Mouse (Mus musculus) ES-Bruce4 (cell line): ENCODE measurements around the gene Mtfr1l. TPM values are rescaled to one million over a fixed set of nuclear protein-coding genes. Genes with fewer than 3 reads are reported as not detected.

Source experiments
- H3K27ac ChIP-seq: 2 replicates; pipeline ENCODE4 v1.5.1; 2012; ENCODE audit warnings: low read length, inconsistent platforms; ENCODE audit not compliant: insufficient read depth
- H3K27me3 ChIP-seq: 2 replicates; pipeline ENCODE4 v1.6.1; 2012; ENCODE audit warnings: mild to moderate bottlenecking, low read length, inconsistent platforms; ENCODE audit not compliant: control insufficient read depth, poor library complexity, insufficient read depth, severe bottlenecking
- H3K36me3 ChIP-seq: 2 replicates; pipeline ENCODE4 v1.6.1; 2012; ENCODE audit warnings: inconsistent platforms, mild to moderate bottlenecking, low read length, moderate library complexity; ENCODE audit not compliant: control insufficient read depth, poor library complexity, insufficient read depth, severe bottlenecking
- H3K4me1 ChIP-seq: one replicate; pipeline ENCODE4 v1.8.1; 2011; ENCODE audit warnings: low read length; ENCODE audit not compliant: control insufficient read depth, insufficient read depth
- H3K4me3 ChIP-seq: 2 replicates; pipeline ENCODE4 v1.5.1; 2011; ENCODE audit warnings: low read depth, mild to moderate bottlenecking, low read length
- H3K9ac ChIP-seq: 2 replicates; pipeline ENCODE4 v1.6.1; 2012; ENCODE audit warnings: low read depth, mild to moderate bottlenecking, inconsistent platforms; ENCODE audit not compliant: poor library complexity, severe bottlenecking
- H3K9me3 ChIP-seq: replicated peaks from 2 replicates; pipeline ENCODE4 v1.6.1; 2012; ENCODE audit warnings: mild to moderate bottlenecking, low read length, inconsistent platforms; ENCODE audit not compliant: control insufficient read depth, poor library complexity, insufficient read depth, severe bottlenecking
- CTCF ChIP-seq: IDR thresholded peaks from one replicate; pipeline ENCODE4 v1.8.1; 2011; ENCODE audit warnings: low read depth, low read length
- EP300 ChIP-seq: IDR thresholded peaks from 2 replicates; pipeline ENCODE4 v1.6.1; 2011; ENCODE audit warnings: low read depth, low read length; ENCODE audit not compliant: insufficient read depth
- POLR2A ChIP-seq: IDR thresholded peaks from one replicate; pipeline ENCODE4 v1.8.1; 2011; ENCODE audit warnings: low read length; ENCODE audit not compliant: insufficient read depth
- polyA plus RNA-seq: library from polyadenylated mRNA; stranded (reverse); fragments of >200 nt; gene quantifications from 2 replicates; pipeline ENCODE4 v1.2.4, GENCODE M21; 2011; ENCODE audit warnings: low read depth; ENCODE audit not compliant: missing spikeins, insufficient read depth, insufficient read length

Gene Mtfr1l
- polyA plus RNA-seq, 1 experiment = 51.9 TPM

DNA sequence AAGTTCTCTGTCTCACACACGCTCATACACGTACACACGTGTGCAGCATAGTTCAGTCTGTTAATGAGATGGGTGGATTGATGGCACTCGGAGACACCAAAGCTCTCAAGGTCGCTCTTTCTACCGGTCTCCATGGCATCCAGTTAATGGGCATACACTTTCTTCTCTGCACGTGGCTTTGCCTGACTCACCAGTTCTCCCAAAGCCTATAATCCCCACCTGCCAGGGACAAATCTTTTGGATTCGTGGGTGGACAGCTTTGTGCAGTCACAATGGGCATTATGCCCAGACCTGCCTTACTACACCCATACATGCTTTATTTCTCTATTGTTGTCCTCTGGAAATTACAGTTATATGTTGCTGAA, 582 bp upstream of the Mtfr1l start:
- Histone ChIP-seq H3K36me3 (peaks cover 9% of the 10 kb centered on the region), H3K4me3 (peak overlapping the region; percentile 78), H3K27me3 (no peaks in the 10 kb centered on the region), H3K4me1 (no peaks in the 10 kb centered on the region), H3K9me3 (no peaks in the 10 kb centered on the region), H3K9ac (peak overlapping the region; percentile 34), H3K27ac (peak overlapping the region; percentile 81)
- TF ChIP-seq EP300 = no peak
- no peak for TF ChIP-seq POLR2A
- TF ChIP-seq CTCF = no peak

DNA sequence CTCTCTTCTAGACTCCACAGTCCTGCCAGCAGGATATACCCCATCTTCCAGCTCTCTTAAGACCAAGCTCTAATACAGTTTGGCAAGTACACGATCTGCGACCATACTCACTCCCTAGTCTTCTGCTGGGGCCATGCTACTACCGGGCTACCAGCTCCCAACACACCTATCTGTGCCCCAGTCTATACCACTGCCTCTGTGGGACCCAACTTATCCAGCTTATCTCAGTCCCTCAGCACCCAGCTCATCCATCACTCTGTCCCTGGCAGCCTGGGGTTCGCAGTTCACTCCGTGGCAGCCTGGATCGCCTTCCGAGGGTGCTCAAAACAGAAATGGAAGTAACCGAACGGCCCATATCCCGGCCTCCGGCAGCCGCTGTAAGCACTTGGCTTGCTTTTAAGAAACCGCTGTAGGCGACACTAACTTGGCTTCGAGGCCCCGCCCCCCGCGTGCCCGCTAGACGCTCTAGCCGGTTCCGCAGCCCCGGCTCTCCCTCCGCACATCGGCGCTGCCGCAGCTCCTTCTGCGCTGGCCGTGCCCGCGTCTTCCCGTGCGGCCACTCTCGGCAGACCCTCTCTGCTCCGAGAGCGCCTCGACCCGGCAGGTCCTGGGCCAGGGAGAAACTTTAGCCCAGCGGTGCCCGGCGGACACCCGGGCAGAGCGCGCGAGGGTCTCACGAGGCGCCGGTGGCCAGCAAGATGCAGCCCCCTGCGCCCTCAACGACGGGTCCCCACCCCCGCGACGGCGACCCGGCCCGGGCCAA, 882 bp downstream of the Mtfr1l start:
- H3K4me3 ChIP-seq = peak overlapping the region; percentile 70
- no peaks in the 10 kb centered on the region for H3K9me3 ChIP-seq

DNA sequence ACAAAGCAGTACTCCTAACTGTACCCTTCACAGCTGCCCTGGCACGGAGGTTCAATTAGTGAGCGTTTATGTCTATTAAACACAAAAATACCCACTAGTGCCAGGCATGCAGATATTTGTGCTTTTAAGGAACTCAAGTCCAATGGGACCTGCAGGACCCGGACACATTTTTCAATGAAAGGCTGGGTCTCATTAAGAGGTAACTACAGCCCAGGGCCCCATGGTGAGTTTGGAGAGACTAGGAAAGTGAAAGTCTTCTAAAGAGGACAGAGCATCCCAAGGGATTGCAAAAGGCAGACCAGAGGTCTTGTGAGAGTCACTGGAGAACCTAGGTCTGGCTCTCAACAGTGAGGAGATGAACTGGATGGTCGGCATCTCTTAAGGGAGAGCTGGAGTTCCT, 1.8 kb downstream of the Mtfr1l start:
- no peaks in the 10 kb centered on the region for H3K4me1 ChIP-seq
- no peaks in the 10 kb centered on the region for H3K9me3 ChIP-seq
- H3K27me3 ChIP-seq = no peaks in the 10 kb centered on the region
- no peak overlapping the region for H3K4me3 ChIP-seq
- no peak overlapping the region for H3K27ac ChIP-seq
- peaks cover 23% of the 10 kb centered on the region for H3K36me3 ChIP-seq
- no peak for TF ChIP-seq POLR2A
- no peak for TF ChIP-seq EP300
- TF ChIP-seq CTCF = no peak
- H3K9ac ChIP-seq = no peak overlapping the region

More for the DNA sequence above, 882 bp downstream of the Mtfr1l start:
- Histone ChIP-seq H3K36me3 (peaks cover 14% of the 10 kb centered on the region), H3K27ac (no peak overlapping the region), H3K9ac (peak overlapping the region; percentile 80), H3K4me1 (no peaks in the 10 kb centered on the region), H3K27me3 (no peaks in the 10 kb centered on the region)
- TF ChIP-seq CTCF (no peak), EP300 (no peak), POLR2A (no peak)

DNA sequence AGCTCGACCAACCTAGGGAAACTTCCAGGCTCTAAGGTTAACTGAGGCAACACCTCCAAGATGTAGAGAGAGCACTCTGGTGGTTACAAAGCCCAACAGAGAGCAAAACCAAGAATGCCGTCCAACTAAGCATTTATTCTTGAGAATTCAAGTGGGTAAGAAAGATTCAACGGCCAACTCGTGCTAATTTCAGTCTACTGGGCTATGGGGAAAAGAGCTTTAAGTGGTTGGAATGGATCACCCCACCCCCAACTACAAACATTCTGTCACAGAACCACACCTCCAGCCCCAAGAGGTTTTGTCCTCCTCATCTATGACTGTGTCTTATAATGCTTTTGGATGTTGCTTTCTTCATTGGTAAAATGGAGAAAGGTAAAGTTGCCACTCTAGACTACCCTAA, 2.3 kb downstream of the Mtfr1l start:
- no peaks in the 10 kb centered on the region for H3K27me3 ChIP-seq
- H3K4me1 ChIP-seq = no peaks in the 10 kb centered on the region
- peaks cover 27% of the 10 kb centered on the region for H3K36me3 ChIP-seq
- no peak overlapping the region for H3K27ac ChIP-seq
- no peak overlapping the region for H3K4me3 ChIP-seq
- H3K9ac ChIP-seq = no peak overlapping the region
- no peak for TF ChIP-seq EP300
- no peak for TF ChIP-seq POLR2A
- TF ChIP-seq CTCF = no peak
- H3K9me3 ChIP-seq = no peaks in the 10 kb centered on the region

DNA sequence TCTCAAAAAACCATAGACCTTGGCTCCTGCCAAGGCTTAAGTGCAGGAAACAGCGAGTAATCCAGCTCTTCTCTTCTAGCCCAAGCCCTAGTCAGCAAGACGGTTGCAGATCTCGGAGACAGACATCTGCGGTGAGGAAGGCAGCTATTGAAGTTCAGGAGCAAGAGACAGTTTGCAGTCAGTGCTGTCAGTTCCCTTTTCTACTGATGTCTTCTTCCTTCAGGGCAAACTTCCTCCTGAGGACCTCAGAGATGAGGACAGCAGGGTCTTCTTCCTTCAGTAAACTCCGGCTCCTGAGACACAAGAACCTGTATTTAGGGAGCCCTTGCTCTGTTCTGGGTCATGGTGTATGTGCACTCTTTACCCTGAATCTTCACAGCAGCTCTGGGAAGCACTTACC, 9.0 kb downstream of the Mtfr1l start:
- Histone ChIP-seq H3K36me3 (peaks cover 70% of the 10 kb centered on the region), H3K9ac (no peak overlapping the region), H3K9me3 (no peaks in the 10 kb centered on the region), H3K27ac (no peak overlapping the region), H3K4me3 (no peak overlapping the region), H3K4me1 (peaks cover 1% of the 10 kb centered on the region), H3K27me3 (no peaks in the 10 kb centered on the region)
- no peak for TF ChIP-seq POLR2A
- no peak for TF ChIP-seq EP300
- TF ChIP-seq CTCF = no peak

DNA sequence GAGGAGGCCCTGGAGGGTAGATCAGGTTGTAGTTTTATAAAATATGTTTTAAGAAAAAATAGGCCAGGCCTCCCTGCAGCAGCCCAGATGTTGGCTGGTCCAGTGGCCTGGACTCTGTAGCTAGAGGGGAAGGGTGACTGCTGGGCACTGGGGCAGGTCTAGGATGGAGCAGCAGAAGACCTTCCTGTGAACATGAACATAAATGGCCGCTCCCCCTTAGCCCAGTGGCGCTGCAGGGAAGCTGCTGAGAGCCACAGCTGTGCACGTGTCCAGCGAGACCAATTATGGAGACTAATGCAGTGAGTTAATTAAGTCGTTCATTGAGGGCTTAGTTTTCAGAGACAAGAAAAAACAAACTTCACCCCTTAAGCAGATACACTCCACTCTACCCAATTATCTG, 9.4 kb downstream of the Mtfr1l start:
- peaks cover 1% of the 10 kb centered on the region for H3K4me1 ChIP-seq
- TF ChIP-seq POLR2A (no peak), EP300 (no peak), CTCF (no peak)

More for the DNA sequence above, 9.4 kb downstream of the Mtfr1l start:
- Histone ChIP-seq H3K9me3 (no peaks in the 10 kb centered on the region), H3K4me3 (no peak overlapping the region), H3K27me3 (no peaks in the 10 kb centered on the region), H3K36me3 (peaks cover 72% of the 10 kb centered on the region), H3K9ac (no peak overlapping the region), H3K27ac (no peak overlapping the region)
